Mouse (Mus musculus) CH12.LX (cell line): ENCODE measurements around the gene Sdf4.
A peak's percentile ranks its signal among the peaks of the same experiment; 100 is the strongest.

Experiments
- CTCF ChIP-seq, 2 experiments: IDR thresholded peaks in 1 of 2; conservative IDR thresholded peaks in 1 of 2; 2 replicates each; pipeline ENCODE4 v1.5.1; 2011 to 2012; ENCODE audit warnings: low read depth in 2 of 2, low read length in 2 of 2, improper control_type of control experiment in 1 of 2, inconsistent platforms in 1 of 2, mild to moderate bottlenecking in 1 of 2, moderate library complexity in 1 of 2
- HCFC1 ChIP-seq: IDR thresholded peaks from 2 replicates; pipeline ENCODE4 v1.6.1; 2012; ENCODE audit warnings: low read depth, mild to moderate bottlenecking, inconsistent platforms, low read length, improper control_type of control experiment
- MAZ ChIP-seq: IDR thresholded peaks from 2 replicates; pipeline ENCODE4 v1.6.1; 2012; ENCODE audit warnings: low read depth, mild to moderate bottlenecking, inconsistent platforms, low read length, improper control_type of control experiment, moderate library complexity
- NRF1 ChIP-seq: IDR thresholded peaks from 2 replicates; pipeline ENCODE4 v1.6.1; 2014; ENCODE audit warnings: low read depth, mild to moderate bottlenecking, inconsistent platforms, low read length, improper control_type of control experiment, moderate library complexity
- POLR2A ChIP-seq: IDR thresholded peaks from 2 replicates; pipeline ENCODE4 v1.6.1; 2011; ENCODE audit warnings: low read depth, mild to moderate bottlenecking, improper control_type of control experiment, low read length
- TBP ChIP-seq: conservative IDR thresholded peaks from 2 replicates; pipeline ENCODE4 v1.6.1; 2011; ENCODE audit warnings: low read depth, low read length, improper control_type of control experiment

DNA sequence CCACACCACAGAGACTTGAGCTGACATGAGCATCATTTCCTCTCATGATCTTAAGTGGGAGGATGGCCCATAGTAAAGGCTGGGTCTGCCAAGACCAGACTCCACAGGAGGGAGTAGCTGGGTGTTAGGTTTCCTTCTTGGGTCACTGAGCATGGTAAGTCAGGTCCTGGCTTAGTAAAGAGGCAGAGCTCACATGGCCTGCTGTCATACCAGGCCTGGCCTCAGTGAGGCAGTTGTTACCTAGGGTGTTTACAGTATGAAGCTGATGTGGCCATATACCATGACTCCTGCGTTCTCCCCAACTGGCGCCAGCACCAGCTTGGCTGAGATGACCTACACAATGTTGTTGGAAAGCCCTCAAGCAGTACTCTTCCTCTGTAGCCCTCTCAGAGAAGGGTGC is 19.4 kb upstream of the Sdf4 start:
- TF ChIP-seq NRF1 (no peak), MAZ (no peak), CTCF (conservative IDR thresholded peaks at IDR 0.05 in 1 of 2, IDR thresholded peaks at IDR 0.05 in 1 of 2; ENCODE audit: low read depth in 2 of 2, low read length in 2 of 2) (peak in 1 of 2 experiments; percentile 54; a peak in 2 of 4 replicates), TBP (no peak), HCFC1 (no peak), POLR2A (no peak)
